Mouse (Mus musculus): ENCODE results near the gene Nadsyn1.

DNA sequence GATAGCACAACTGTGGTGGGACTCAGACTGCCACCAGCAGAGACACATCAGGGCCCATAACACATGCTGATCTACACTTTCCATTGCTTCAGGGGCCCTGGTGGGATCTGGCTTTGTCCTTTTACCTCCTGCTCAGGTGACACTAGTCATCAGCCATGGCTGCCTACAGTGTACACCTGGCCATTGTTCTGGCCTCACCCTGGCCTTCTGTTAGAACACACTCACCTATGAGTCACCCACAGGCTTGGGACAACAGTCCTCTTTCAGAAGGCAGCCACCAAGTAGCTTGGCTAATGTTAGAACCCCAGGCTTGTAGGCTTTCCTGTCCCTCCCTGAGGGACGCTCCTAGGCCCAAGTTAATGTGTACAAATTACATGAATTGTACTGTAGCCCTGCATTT, 21.9 kb downstream of the Nadsyn1 start:
- TF ChIP-seq CTCF (IDR thresholded peaks at IDR 0.05; ENCODE audit: low read depth) (no peak), EP300 (optimal IDR thresholded peaks at IDR 0.05) (no peak)
